Mouse (Mus musculus): ENCODE measurements around the gene Olfr1105. TPM values are rescaled to one million over a fixed set of nuclear protein-coding genes. Genes with fewer than 3 reads are reported as not detected.

Olfr1105 gene
- not detected in 2 replicates for polyA plus RNA-seq (2015; fragmentation: Nextera tagmentation; extraction: Ambion mirVana)

GRCm38 (mm10) chr2:87036431-87036830 is at the start of gene Olfr1105:
Gene Olfr1105 (minus strand): TSS chr2:87036531.

GRCm38 (mm10) chr2:87075717-87076116 is 39.4 kb upstream of the Olfr1105 start, which contains the start of gene Olfr1107:
Gene Olfr1107 (minus strand): TSS chr2:87075817.

GRCm38 (mm10) chr2:87052173-87052572 is 15.8 kb upstream of the Olfr1105 start, which contains the start of gene Olfr1106:
Gene Olfr1106 (minus strand): TSS chr2:87052273.

GRCm38 (mm10) chr2:87026980-87027379 is 9.4 kb downstream of the Olfr1105 start, which contains the start of gene Olfr1104:
Gene Olfr1104 (minus strand): TSS chr2:87027080.

GRCm38 (mm10) chr2:86998098-86998497 is 38.2 kb downstream of the Olfr1105 start, which contains the start of gene Olfr1102:
Gene Olfr1102 (plus strand): TSS chr2:86998398.

GRCm38 (mm10) chr2:86991121-86991520 is 45.2 kb downstream of the Olfr1105 start, which contains the start of gene Olfr1101:
Gene Olfr1101 (minus strand): TSS chr2:86991221.

Other genes with a start within 250 kb of the Olfr1105 start
- gene Olfr141, start 226.5 kb downstream of the Olfr1105 start, polyA plus RNA-seq (2015; fragmentation: Nextera tagmentation; extraction: Ambion mirVana) = not detected in 2 replicates
- gene Olfr1094, start 211.9 kb downstream of the Olfr1105 start, polyA plus RNA-seq (2015; fragmentation: Nextera tagmentation; extraction: Ambion mirVana) = not detected in 2 replicates
- gene Olfr1095, start 184.8 kb downstream of the Olfr1105 start, polyA plus RNA-seq (2015; fragmentation: Nextera tagmentation; extraction: Ambion mirVana) = not detected in 2 replicates
- not detected in 2 replicates for gene Gm13723, start 161.7 kb downstream of the Olfr1105 start, polyA plus RNA-seq (2015; fragmentation: Nextera tagmentation; extraction: Ambion mirVana)
- not detected in 2 replicates for gene Olfr1097, start 144.3 kb downstream of the Olfr1105 start, polyA plus RNA-seq (2015; fragmentation: Nextera tagmentation; extraction: Ambion mirVana)
- not detected in 2 replicates for gene Olfr1098, start 112.0 kb downstream of the Olfr1105 start, polyA plus RNA-seq (2015; fragmentation: Nextera tagmentation; extraction: Ambion mirVana)
- not detected in 2 replicates for gene Olfr1099, start 75.8 kb downstream of the Olfr1105 start, polyA plus RNA-seq (2015; fragmentation: Nextera tagmentation; extraction: Ambion mirVana)
- not detected in 2 replicates for gene Olfr1100, start 56.6 kb downstream of the Olfr1105 start, polyA plus RNA-seq (2015; fragmentation: Nextera tagmentation; extraction: Ambion mirVana)
- not detected in 2 replicates for gene Olfr1101, start 45.3 kb downstream of the Olfr1105 start, polyA plus RNA-seq (2015; fragmentation: Nextera tagmentation; extraction: Ambion mirVana)
- not detected in 2 replicates for gene Olfr1102, start 38.1 kb downstream of the Olfr1105 start, polyA plus RNA-seq (2015; fragmentation: Nextera tagmentation; extraction: Ambion mirVana)
- not detected in 2 replicates for gene Olfr1104, start 9.5 kb downstream of the Olfr1105 start, polyA plus RNA-seq (2015; fragmentation: Nextera tagmentation; extraction: Ambion mirVana)
- gene Olfr1106, start 15.7 kb upstream of the Olfr1105 start, polyA plus RNA-seq (2015; fragmentation: Nextera tagmentation; extraction: Ambion mirVana) = not detected in 2 replicates
- not detected in 2 replicates for gene Olfr1107, start 39.3 kb upstream of the Olfr1105 start, polyA plus RNA-seq (2015; fragmentation: Nextera tagmentation; extraction: Ambion mirVana)
- not detected in 2 replicates for gene Olfr1109, start 59.5 kb upstream of the Olfr1105 start, polyA plus RNA-seq (2015; fragmentation: Nextera tagmentation; extraction: Ambion mirVana)
- gene Olfr259, start 78.0 kb upstream of the Olfr1105 start, polyA plus RNA-seq (2015; fragmentation: Nextera tagmentation; extraction: Ambion mirVana) = not detected in 2 replicates
- not detected in 2 replicates for gene Olfr1110, start 103.8 kb upstream of the Olfr1105 start, polyA plus RNA-seq (2015; fragmentation: Nextera tagmentation; extraction: Ambion mirVana)
- not detected in 2 replicates for gene Olfr1111, start 116.1 kb upstream of the Olfr1105 start, polyA plus RNA-seq (2015; fragmentation: Nextera tagmentation; extraction: Ambion mirVana)
- not detected in 2 replicates for gene Olfr1112, start 151.3 kb upstream of the Olfr1105 start, polyA plus RNA-seq (2015; fragmentation: Nextera tagmentation; extraction: Ambion mirVana)
- gene Olfr1113, start 172.4 kb upstream of the Olfr1105 start, polyA plus RNA-seq (2015; fragmentation: Nextera tagmentation; extraction: Ambion mirVana) = not detected in 2 replicates
- gene Olfr1115, start 211.5 kb upstream of the Olfr1105 start, polyA plus RNA-seq (2015; fragmentation: Nextera tagmentation; extraction: Ambion mirVana) = not detected in 2 replicates
- not detected in 2 replicates for gene Olfr1116, start 231.0 kb upstream of the Olfr1105 start, polyA plus RNA-seq (2015; fragmentation: Nextera tagmentation; extraction: Ambion mirVana)

All from neural tube, postnatal 0 days (tissue).